Mouse (Mus musculus) megakaryocyte, embryonic 14.5 days (primary cell): Measurements from ENCODE around the gene Pkig.

Experiments
- FLI1 ChIP-seq: IDR thresholded peaks from 2 replicates; pipeline ENCODE4 v1.6.1; 2012; ENCODE audit warnings: low read length, inconsistent platforms, mixed read lengths
- GATA1 ChIP-seq: IDR thresholded peaks from 3 replicates; pipeline ENCODE4 v1.6.1; 2012; ENCODE audit warnings: mixed read lengths, low read length, inconsistent platforms, borderline replicate concordance

- TF ChIP-seq FLI1 (no peak), GATA1 (no peak)
Observed at GRCm38 (mm10) chr2:163726766-163727393, 68.7 kb downstream of the Pkig start.
